Mouse (Mus musculus) kidney, embryonic 15.5 days (tissue): ENCODE measurements at regions not wholly inside any gene's neighbourhood (a gene's known extent, or its start where the extent isn't known, plus 50 kb on each side); places are given as distances from the start of the nearest gene placed in this dataset.

Experiments
- ATAC-seq: fragments of 200-750 bp; cut with Nextera tagmentation; replicated peaks from 2 replicates; pipeline ENCODE4 v1.8.0; 2017; ENCODE audit warnings: moderate TSS enrichment; ENCODE audit not compliant: low FRiP score
- H3K27ac ChIP-seq: fragments of 300-500 bp; sonication (generic); 2 replicates; pipeline ENCODE4 v1.5.1; 2015; ENCODE audit warnings: mild to moderate bottlenecking, inconsistent platforms
- H3K27me3 ChIP-seq: fragments of 300-500 bp; sonication (generic); 2 replicates; pipeline ENCODE4 v1.6.1; 2015; ENCODE audit warnings: inconsistent platforms
- H3K36me3 ChIP-seq: fragments of 300-500 bp; sonication (generic); 2 replicates; pipeline ENCODE4 v1.6.1; 2015; ENCODE audit warnings: inconsistent platforms
- H3K4me1 ChIP-seq: fragments of 300-500 bp; sonication (generic); 2 replicates; pipeline ENCODE4 v1.6.1; 2015; ENCODE audit warnings: inconsistent platforms
- H3K4me2 ChIP-seq: fragments of 300-500 bp; sonication (generic); 2 replicates; pipeline ENCODE4 v1.6.1; 2015; ENCODE audit warnings: moderate library complexity, mild to moderate bottlenecking, inconsistent platforms
- H3K4me3 ChIP-seq: fragments of 300-500 bp; sonication (generic); replicated peaks from 2 replicates; pipeline ENCODE4 v1.5.1; 2015; ENCODE audit warnings: mild to moderate bottlenecking, inconsistent platforms
- H3K9ac ChIP-seq: fragments of 300-500 bp; sonication (generic); 2 replicates; pipeline ENCODE4 v1.6.1; 2015; ENCODE audit warnings: mild to moderate bottlenecking, inconsistent platforms
- H3K9me3 ChIP-seq: fragments of 300-500 bp; sonication (generic); replicated peaks from 2 replicates; pipeline ENCODE4 v1.6.1; 2016; ENCODE audit warnings: inconsistent platforms
- WGBS: fragments of 180-500 bp; shearing (Covaris S2); methylation state at CpG from one replicate; pipeline ENCODE4 v1.1.7; 2015; ENCODE audit warnings: mixed read lengths; 5-methylcytosine and 5-hydroxymethylcytosine counted together

GRCm38 (mm10) chr9:61291646-61292045 is 80.5 kb upstream of the Tle3 start:
- Histone ChIP-seq H3K4me2 (no peak overlapping the region), H3K4me1 (peaks cover 10% of the 10 kb centered on the region), H3K4me3 (no peak overlapping the region), H3K27ac (no peak overlapping the region), H3K9ac (no peak overlapping the region), H3K9me3 (peaks cover 2% of the 10 kb centered on the region; the same call in 1 of the 2 replicates), H3K27me3 (no peaks in the 10 kb centered on the region), H3K36me3 (no peaks in the 10 kb centered on the region)
- no peak for ATAC-seq
- 84% methylated on average over 1 of the region's 1 CpGs for WGBS

GRCm38 (mm10) chr9:61292501-61292900 is 79.7 kb upstream of the Tle3 start:
- Histone ChIP-seq H3K4me2 (no peak overlapping the region), H3K4me1 (peaks cover 10% of the 10 kb centered on the region), H3K4me3 (no peak overlapping the region), H3K36me3 (no peaks in the 10 kb centered on the region), H3K9ac (no peak overlapping the region), H3K9me3 (peaks cover 2% of the 10 kb centered on the region; the same call in 1 of the 2 replicates), H3K27me3 (no peaks in the 10 kb centered on the region), H3K27ac (no peak overlapping the region)
- ATAC-seq = no peak
- WGBS = 84% methylated on average over 3 of the region's 3 CpGs

- no peak for ATAC-seq
- Histone ChIP-seq H3K4me2 (no peak overlapping the region), H3K27ac (no peak overlapping the region), H3K9ac (no peak overlapping the region), H3K9me3 (no peaks in the 10 kb centered on the region), H3K36me3 (no peaks in the 10 kb centered on the region), H3K27me3 (0 out of 2 replicates have a peak, but pooled peaks cover 3% of the 10 kb centered on the region), H3K4me3 (no peak overlapping the region), H3K4me1 (peaks cover 10% of the 10 kb centered on the region)
- 48% methylated on average over 11 of the region's 11 CpGs for WGBS
These were observed 78.8 kb upstream of the Tle3 start for GRCm38 (mm10) chr9:61293223-61293985.

DNA sequence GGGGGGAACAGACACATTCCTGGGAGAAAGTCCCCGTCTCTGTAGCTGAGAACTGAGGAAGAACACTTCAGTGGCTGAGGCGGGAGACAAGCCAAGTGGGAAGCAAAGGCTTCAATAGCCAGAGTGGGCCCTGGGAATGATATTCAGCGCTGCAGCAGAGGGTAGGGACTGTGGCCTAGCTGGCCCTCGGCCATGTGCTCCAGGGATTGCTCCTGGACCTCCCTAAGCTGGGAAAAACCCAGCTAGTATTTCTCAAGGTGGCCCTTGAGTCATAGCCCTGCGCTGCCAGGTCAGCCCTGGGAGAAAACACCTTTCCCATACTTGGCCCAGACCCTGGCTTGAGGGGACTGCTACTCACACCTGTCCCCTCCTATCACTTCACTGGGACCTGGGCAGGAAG is 77.2 kb upstream of the Tle3 start:
- H3K4me3 ChIP-seq = no peak overlapping the region
- H3K27me3 ChIP-seq = 0 out of 2 replicates have a peak, but pooled peaks cover 3% of the 10 kb centered on the region
- 78% methylated on average over 5 of the region's 5 CpGs for WGBS
- H3K4me2 ChIP-seq = no peak overlapping the region
- H3K36me3 ChIP-seq = no peaks in the 10 kb centered on the region
- ATAC-seq = no peak
- H3K27ac ChIP-seq = no peak overlapping the region
- H3K9ac ChIP-seq = no peak overlapping the region
- H3K9me3 ChIP-seq = no peaks in the 10 kb centered on the region
- H3K4me1 ChIP-seq = peaks cover 5% of the 10 kb centered on the region

DNA sequence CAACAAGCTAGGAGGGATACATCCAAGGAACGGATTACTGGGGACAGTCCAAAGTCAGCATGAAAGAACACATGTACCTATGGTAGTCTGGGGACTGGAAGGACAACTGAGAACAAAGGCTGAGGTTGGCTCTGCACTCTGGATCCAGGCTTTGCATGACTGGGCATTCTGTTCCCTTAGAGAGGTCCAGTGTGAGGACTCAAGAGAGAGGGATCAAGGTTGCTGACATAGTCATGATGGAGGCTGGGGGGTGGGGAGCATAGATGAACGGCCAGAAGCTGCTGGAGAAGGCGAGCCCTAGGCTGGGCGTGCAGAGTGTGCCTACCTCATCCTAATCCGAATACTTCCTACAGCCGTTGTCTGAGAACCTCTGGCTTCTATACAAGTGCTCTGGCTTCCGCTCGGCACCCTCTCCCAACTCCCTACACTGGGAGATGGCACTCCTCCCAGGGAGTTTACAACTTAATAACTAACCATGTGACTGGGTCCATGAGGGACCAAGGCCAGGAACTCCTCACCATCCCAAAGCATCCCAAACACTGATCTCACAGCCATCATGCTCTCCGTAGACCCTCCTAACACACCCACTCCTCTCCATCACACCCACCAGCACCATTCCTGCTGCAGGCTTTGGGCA is 75.7 kb upstream of the Tle3 start:
- Histone ChIP-seq H3K4me1 (peaks cover 2% of the 10 kb centered on the region; the same call in 1 of the 2 replicates), H3K36me3 (no peaks in the 10 kb centered on the region), H3K4me2 (no peak overlapping the region), H3K9me3 (no peaks in the 10 kb centered on the region), H3K27me3 (peaks cover 9% of the 10 kb centered on the region; the same call in 1 of the 2 replicates), H3K4me3 (no peak overlapping the region), H3K9ac (no peak overlapping the region), H3K27ac (no peak overlapping the region)
- WGBS = 90% methylated on average over 9 of the region's 9 CpGs
- ATAC-seq = no peak

GRCm38 (mm10) chr9:61297385-61297784 is 74.8 kb upstream of the Tle3 start:
- 60% methylated on average over 4 of the region's 4 CpGs for WGBS
- H3K4me1 ChIP-seq = peaks cover 2% of the 10 kb centered on the region; the same call in 1 of the 2 replicates
- H3K9me3 ChIP-seq = no peaks in the 10 kb centered on the region
- H3K27me3 ChIP-seq = peaks cover 11% of the 10 kb centered on the region; the same call in 1 of the 2 replicates
- H3K4me2 ChIP-seq = no peak overlapping the region
- H3K36me3 ChIP-seq = no peaks in the 10 kb centered on the region
- H3K9ac ChIP-seq = no peak overlapping the region
- ATAC-seq = no peak
- no peak overlapping the region for H3K4me3 ChIP-seq
- H3K27ac ChIP-seq = no peak overlapping the region

GRCm38 (mm10) chr9:61299873-61300560 is 72.1 kb upstream of the Tle3 start:
- Histone ChIP-seq H3K4me3 (no peak overlapping the region), H3K36me3 (no peaks in the 10 kb centered on the region), H3K9me3 (no peaks in the 10 kb centered on the region), H3K4me1 (peaks cover 3% of the 10 kb centered on the region; the same call in 1 of the 2 replicates), H3K4me2 (no peak overlapping the region), H3K27ac (no peak overlapping the region), H3K27me3 (peaks cover 11% of the 10 kb centered on the region; the same call in 1 of the 2 replicates), H3K9ac (no peak overlapping the region)
- WGBS = 68% methylated on average over 8 of the region's 8 CpGs
- no peak for ATAC-seq

DNA sequence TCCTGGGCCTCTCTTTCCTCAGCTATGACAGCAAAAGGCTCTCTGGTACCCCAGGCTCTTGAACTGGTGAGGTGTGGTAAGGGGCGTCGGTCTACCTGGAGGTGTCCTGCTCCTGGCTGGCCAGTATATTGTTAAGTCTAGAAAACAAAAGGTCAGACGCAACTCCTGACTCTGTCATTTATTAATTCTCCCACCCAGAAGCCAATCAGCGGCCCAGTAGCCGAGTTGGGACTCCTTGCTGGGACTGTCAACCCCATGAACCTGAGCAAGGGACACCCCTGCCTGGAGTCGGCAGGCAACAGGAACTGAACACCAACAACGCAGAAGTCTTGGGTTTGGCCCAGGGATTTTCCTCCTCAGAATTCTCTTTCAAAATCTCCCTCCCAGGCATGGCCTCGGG is 71.1 kb upstream of the Tle3 start:
- no peaks in the 10 kb centered on the region for H3K9me3 ChIP-seq
- H3K27ac ChIP-seq = no peak overlapping the region
- no peak overlapping the region for H3K4me2 ChIP-seq
- no peak overlapping the region for H3K4me3 ChIP-seq
- H3K9ac ChIP-seq = no peak overlapping the region
- H3K4me1 ChIP-seq = peaks cover 4% of the 10 kb centered on the region; the same call in 1 of the 2 replicates
- 0 out of 2 replicates have a peak, but pooled peaks have one; percentile 24 for ATAC-seq
- WGBS = 83% methylated on average over 8 of the region's 8 CpGs
- no peaks in the 10 kb centered on the region for H3K36me3 ChIP-seq
- H3K27me3 ChIP-seq = peaks cover 11% of the 10 kb centered on the region; the same call in 1 of the 2 replicates

- ATAC-seq = no peak
- 10% methylated on average over 5 of the region's 5 CpGs for WGBS
- H3K9me3 ChIP-seq = no peaks in the 10 kb centered on the region
- H3K27ac ChIP-seq = no peak overlapping the region
- peaks cover 15% of the 10 kb centered on the region; the same call in 1 of the 2 replicates for H3K4me1 ChIP-seq
- no peak overlapping the region for H3K9ac ChIP-seq
- H3K4me2 ChIP-seq = no peak overlapping the region
- H3K27me3 ChIP-seq = peaks cover 15% of the 10 kb centered on the region; the same call in 1 of the 2 replicates
- H3K36me3 ChIP-seq = no peaks in the 10 kb centered on the region
- H3K4me3 ChIP-seq = no peak overlapping the region
These were observed 69.4 kb upstream of the Tle3 start for GRCm38 (mm10) chr9:61302724-61303123.

GRCm38 (mm10) chr9:61306306-61306705 is 65.9 kb upstream of the Tle3 start:
- no peak overlapping the region for H3K4me2 ChIP-seq
- H3K27me3 ChIP-seq = peaks cover 17% of the 10 kb centered on the region
- peak; percentile 80 for ATAC-seq
- H3K9me3 ChIP-seq = no peaks in the 10 kb centered on the region
- H3K4me1 ChIP-seq = peaks cover 37% of the 10 kb centered on the region
- H3K4me3 ChIP-seq = no peak overlapping the region
- H3K36me3 ChIP-seq = no peaks in the 10 kb centered on the region
- 66% methylated on average over 9 of the region's 9 CpGs for WGBS
- H3K9ac ChIP-seq = no peak overlapping the region
- H3K27ac ChIP-seq = 0 out of 2 replicates have a peak overlapping the region, but pooled peaks have one; percentile 49

DNA sequence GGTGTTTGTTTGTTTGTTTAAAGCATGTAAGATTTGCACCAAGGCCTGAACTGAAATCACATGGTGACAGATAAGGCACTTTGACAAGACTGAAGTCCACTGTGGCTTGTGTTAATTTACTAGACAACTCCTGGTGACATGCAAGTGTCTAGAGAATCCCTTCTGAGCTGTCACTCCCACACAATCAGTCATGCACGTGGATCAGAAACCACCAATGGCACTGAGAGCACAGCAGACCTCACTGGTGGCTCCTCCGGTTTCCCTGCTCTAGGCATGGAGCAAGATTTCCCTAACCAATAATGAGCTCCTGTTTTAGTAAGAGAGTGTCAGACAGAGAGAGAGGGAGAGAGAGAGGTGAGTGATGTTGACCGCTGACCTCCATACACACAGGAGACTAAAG is 63.1 kb upstream of the Tle3 start:
- Histone ChIP-seq H3K27me3 (peaks cover 35% of the 10 kb centered on the region), H3K36me3 (no peaks in the 10 kb centered on the region), H3K4me1 (peaks cover 56% of the 10 kb centered on the region), H3K27ac (no peak overlapping the region), H3K9ac (no peak overlapping the region), H3K9me3 (no peaks in the 10 kb centered on the region), H3K4me2 (no peak overlapping the region), H3K4me3 (no peak overlapping the region)
- WGBS = 39% methylated on average over 3 of the region's 3 CpGs
- no peak for ATAC-seq
